Mouse (Mus musculus): ENCODE measurements at regions not wholly inside any gene's neighbourhood (a gene's known extent, or its start where the extent isn't known, plus 50 kb on each side); places are given as distances from the start of the nearest gene placed in this dataset.

GRCm38 (mm10) chr8:50180682-50181081 lies 1336.9 kb upstream of the Tenm3 start:
- Histone ChIP-seq H3K36me3 (replicated peaks; ENCODE audit: control insufficient read depth, insufficient read depth) (no peaks in the 10 kb centered on the region), H3K4me1 (replicated peaks; ENCODE audit: control insufficient read depth, insufficient read depth, low read length) (no peaks in the 10 kb centered on the region), H3K9ac (no peak overlapping the region), H3K27me3 (ENCODE audit: control insufficient read depth, insufficient read depth, low read length) (no peaks in the 10 kb centered on the region), H3K27ac (no peak overlapping the region), H3K4me2 (replicated peaks) (no peak overlapping the region), H3K9me3 (ENCODE audit: control insufficient read depth, low read length) (no peaks in the 10 kb centered on the region), H3K4me3 (replicated peaks; ENCODE audit: low read length) (no peak overlapping the region)
- DNase-seq (ENCODE audit: low spot score) (no peak), ATAC-seq (ENCODE audit: low FRiP score) (no peak)

GRCm38 (mm10) chr8:50164773-50165454 lies 1321.2 kb upstream of the Tenm3 start:
- Histone ChIP-seq H3K4me1 (replicated peaks; ENCODE audit: control insufficient read depth, insufficient read depth, low read length) (no peaks in the 10 kb centered on the region), H3K4me3 (replicated peaks; ENCODE audit: low read length) (no peak overlapping the region), H3K4me2 (replicated peaks) (no peak overlapping the region), H3K36me3 (replicated peaks; ENCODE audit: control insufficient read depth, insufficient read depth) (no peaks in the 10 kb centered on the region), H3K9me3 (ENCODE audit: control insufficient read depth, low read length) (no peaks in the 10 kb centered on the region), H3K27ac (no peak overlapping the region), H3K9ac (no peak overlapping the region), H3K27me3 (ENCODE audit: control insufficient read depth, insufficient read depth, low read length) (no peaks in the 10 kb centered on the region)
- DNase-seq (ENCODE audit: low spot score) (no peak), ATAC-seq (ENCODE audit: low FRiP score) (no peak)
- 53% methylated on average over 2 of the region's 2 CpGs for WGBS

GRCm38 (mm10) chr8:50161076-50161475 lies 1317.3 kb upstream of the Tenm3 start:
- no peak overlapping the region for H3K9ac ChIP-seq
- DNase-seq (ENCODE audit: low spot score), result no peak
- no peaks in the 10 kb centered on the region for H3K4me1 ChIP-seq (replicated peaks; ENCODE audit: control insufficient read depth, insufficient read depth, low read length)
- no peaks in the 10 kb centered on the region for H3K36me3 ChIP-seq (replicated peaks; ENCODE audit: control insufficient read depth, insufficient read depth)
- no peak overlapping the region for H3K4me3 ChIP-seq (replicated peaks; ENCODE audit: low read length)
- ATAC-seq (ENCODE audit: low FRiP score), result no peak
- no peak overlapping the region for H3K4me2 ChIP-seq (replicated peaks)
- no peaks in the 10 kb centered on the region for H3K9me3 ChIP-seq (ENCODE audit: control insufficient read depth, low read length)
- no peak overlapping the region for H3K27ac ChIP-seq
- no peaks in the 10 kb centered on the region for H3K27me3 ChIP-seq (ENCODE audit: control insufficient read depth, insufficient read depth, low read length)
- 84% methylated on average over 3 of the region's 3 CpGs for WGBS

- H3K27ac ChIP-seq, result no peak overlapping the region
- no peaks in the 10 kb centered on the region for H3K9me3 ChIP-seq (ENCODE audit: control insufficient read depth, low read length)
- no peaks in the 10 kb centered on the region for H3K27me3 ChIP-seq (ENCODE audit: control insufficient read depth, insufficient read depth, low read length)
- H3K36me3 ChIP-seq (replicated peaks; ENCODE audit: control insufficient read depth, insufficient read depth), result no peaks in the 10 kb centered on the region
- H3K9ac ChIP-seq, result no peak overlapping the region
- 72% methylated on average over 5 of the region's 5 CpGs for WGBS
- H3K4me2 ChIP-seq (replicated peaks), result no peak overlapping the region; the same call in 1 of the 2 replicates
- DNase-seq (ENCODE audit: low spot score) (no peak), ATAC-seq (ENCODE audit: low FRiP score) (no peak)
- H3K4me3 ChIP-seq (replicated peaks; ENCODE audit: low read length), result no peak overlapping the region
- no peaks in the 10 kb centered on the region for H3K4me1 ChIP-seq (replicated peaks; ENCODE audit: control insufficient read depth, insufficient read depth, low read length)
Measured at GRCm38 (mm10) chr8:50160326-50160725, 1316.6 kb upstream of the Tenm3 start.

- DNase-seq (ENCODE audit: low spot score) (no peak), ATAC-seq (ENCODE audit: low FRiP score) (no peak)
- H3K9ac ChIP-seq, result no peak overlapping the region
- H3K27ac ChIP-seq, result no peak overlapping the region
- H3K9me3 ChIP-seq (ENCODE audit: control insufficient read depth, low read length), result no peaks in the 10 kb centered on the region
- H3K27me3 ChIP-seq (ENCODE audit: control insufficient read depth, insufficient read depth, low read length), result no peaks in the 10 kb centered on the region
- no peak overlapping the region for H3K4me3 ChIP-seq (replicated peaks; ENCODE audit: low read length)
- H3K4me2 ChIP-seq (replicated peaks), result no peak overlapping the region
- no peaks in the 10 kb centered on the region for H3K36me3 ChIP-seq (replicated peaks; ENCODE audit: control insufficient read depth, insufficient read depth)
- WGBS, result 82% methylated on average over 3 of the region's 3 CpGs
- H3K4me1 ChIP-seq (replicated peaks; ENCODE audit: control insufficient read depth, insufficient read depth, low read length), result no peaks in the 10 kb centered on the region
Measured at GRCm38 (mm10) chr8:50139876-50140275, 1296.1 kb upstream of the Tenm3 start.

GRCm38 (mm10) chr8:50120041-50120440 lies 1276.3 kb upstream of the Tenm3 start:
- WGBS, result 83% methylated on average over 9 of the region's 9 CpGs
- Histone ChIP-seq H3K4me3 (replicated peaks; ENCODE audit: low read length) (no peak overlapping the region), H3K36me3 (replicated peaks; ENCODE audit: control insufficient read depth, insufficient read depth) (no peaks in the 10 kb centered on the region), H3K27me3 (ENCODE audit: control insufficient read depth, insufficient read depth, low read length) (no peaks in the 10 kb centered on the region), H3K9me3 (ENCODE audit: control insufficient read depth, low read length) (no peaks in the 10 kb centered on the region), H3K27ac (no peak overlapping the region), H3K4me1 (replicated peaks; ENCODE audit: control insufficient read depth, insufficient read depth, low read length) (no peaks in the 10 kb centered on the region), H3K9ac (no peak overlapping the region), H3K4me2 (replicated peaks) (no peak overlapping the region)
- ATAC-seq (ENCODE audit: low FRiP score), result no peak
- peak; percentile 57 for DNase-seq (ENCODE audit: low spot score)

GRCm38 (mm10) chr8:50082378-50082777 lies 1238.6 kb upstream of the Tenm3 start:
- Histone ChIP-seq H3K9me3 (ENCODE audit: control insufficient read depth, low read length) (no peaks in the 10 kb centered on the region), H3K4me2 (replicated peaks) (no peak overlapping the region), H3K9ac (no peak overlapping the region), H3K4me3 (replicated peaks; ENCODE audit: low read length) (no peak overlapping the region), H3K4me1 (replicated peaks; ENCODE audit: control insufficient read depth, insufficient read depth, low read length) (no peaks in the 10 kb centered on the region), H3K27me3 (ENCODE audit: control insufficient read depth, insufficient read depth, low read length) (no peaks in the 10 kb centered on the region), H3K27ac (no peak overlapping the region), H3K36me3 (replicated peaks; ENCODE audit: control insufficient read depth, insufficient read depth) (no peaks in the 10 kb centered on the region)
- 73% methylated on average over 6 of the region's 6 CpGs for WGBS
- DNase-seq (ENCODE audit: low spot score), result peak; percentile 31
- ATAC-seq (ENCODE audit: low FRiP score), result no peak

GRCm38 (mm10) chr8:50037096-50037495 lies 1193.3 kb upstream of the Tenm3 start:
- H3K36me3 ChIP-seq (replicated peaks; ENCODE audit: control insufficient read depth, insufficient read depth), result no peaks in the 10 kb centered on the region
- H3K9me3 ChIP-seq (ENCODE audit: control insufficient read depth, low read length), result no peaks in the 10 kb centered on the region
- H3K4me1 ChIP-seq (replicated peaks; ENCODE audit: control insufficient read depth, insufficient read depth, low read length), result no peaks in the 10 kb centered on the region
- no peak overlapping the region for H3K9ac ChIP-seq
- no peak overlapping the region for H3K4me3 ChIP-seq (replicated peaks; ENCODE audit: low read length)
- DNase-seq (ENCODE audit: low spot score) (no peak), ATAC-seq (ENCODE audit: low FRiP score) (no peak)
- H3K27me3 ChIP-seq (ENCODE audit: control insufficient read depth, insufficient read depth, low read length), result no peaks in the 10 kb centered on the region
- no peak overlapping the region for H3K27ac ChIP-seq
- no peak overlapping the region for H3K4me2 ChIP-seq (replicated peaks)
- 82% methylated on average over 2 of the region's 2 CpGs for WGBS

GRCm38 (mm10) chr8:50027544-50027943 lies 1183.8 kb upstream of the Tenm3 start:
- ATAC-seq (ENCODE audit: low FRiP score) (no peak), DNase-seq (ENCODE audit: low spot score) (no peak)
- 80% methylated on average over 6 of the region's 6 CpGs for WGBS
- Histone ChIP-seq H3K9ac (no peak overlapping the region), H3K4me3 (replicated peaks; ENCODE audit: low read length) (no peak overlapping the region), H3K27me3 (ENCODE audit: control insufficient read depth, insufficient read depth, low read length) (no peaks in the 10 kb centered on the region), H3K4me1 (replicated peaks; ENCODE audit: control insufficient read depth, insufficient read depth, low read length) (no peaks in the 10 kb centered on the region), H3K9me3 (ENCODE audit: control insufficient read depth, low read length) (no peaks in the 10 kb centered on the region), H3K27ac (no peak overlapping the region), H3K4me2 (replicated peaks) (no peak overlapping the region), H3K36me3 (replicated peaks; ENCODE audit: control insufficient read depth, insufficient read depth) (no peaks in the 10 kb centered on the region)

- DNase-seq (ENCODE audit: low spot score) (no peak), ATAC-seq (ENCODE audit: low FRiP score) (no peak)
- Histone ChIP-seq H3K9me3 (ENCODE audit: control insufficient read depth, low read length) (peaks cover 14% of the 10 kb centered on the region), H3K4me3 (replicated peaks; ENCODE audit: low read length) (no peak overlapping the region), H3K27me3 (ENCODE audit: control insufficient read depth, insufficient read depth, low read length) (no peaks in the 10 kb centered on the region), H3K36me3 (replicated peaks; ENCODE audit: control insufficient read depth, insufficient read depth) (no peaks in the 10 kb centered on the region), H3K9ac (no peak overlapping the region), H3K4me2 (replicated peaks) (no peak overlapping the region), H3K4me1 (replicated peaks; ENCODE audit: control insufficient read depth, insufficient read depth, low read length) (no peaks in the 10 kb centered on the region), H3K27ac (no peak overlapping the region)
- 65% methylated on average over 3 of the region's 3 CpGs for WGBS
Measured at GRCm38 (mm10) chr8:50007546-50007945, 1163.8 kb upstream of the Tenm3 start.
